Mouse (Mus musculus): Measurements from ENCODE around the gene Morc2a. TPM values are rescaled to one million over a fixed set of nuclear protein-coding genes. Genes with fewer than 3 reads are reported as not detected.
A peak's percentile ranks its signal among the peaks of the same experiment; 100 is the strongest.

Gene Morc2a
- polyA plus RNA-seq, 1 experiment, result 28.2 TPM

DNA sequence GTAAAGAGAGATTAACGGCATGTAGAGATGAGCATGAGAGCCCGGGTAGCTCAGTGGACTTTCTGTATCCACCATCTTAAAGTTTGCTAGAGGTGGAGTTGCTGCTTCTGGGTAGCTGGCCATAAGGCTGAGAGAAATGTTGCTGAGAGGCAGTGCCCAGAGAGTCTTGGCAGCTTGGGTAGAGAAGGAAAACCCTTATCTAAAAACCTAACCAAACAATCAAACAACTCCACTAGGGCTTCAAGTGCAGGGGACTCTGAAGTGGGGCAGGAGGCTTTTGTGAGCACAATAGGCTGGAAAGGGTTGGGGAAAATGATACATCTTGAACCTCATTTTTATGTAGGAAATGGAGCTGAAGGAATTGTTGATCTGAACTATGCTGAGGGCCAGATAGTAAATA, 37.3 kb downstream of the Morc2a start:
- Histone ChIP-seq H3K27me3 (ENCODE audit: control insufficient read depth, insufficient read depth, insufficient read length) (no peaks in the 10 kb centered on the region), H3K4me3 (no peak overlapping the region), H3K79me2 (ENCODE audit: control insufficient read depth, insufficient read depth) (no peaks in the 10 kb centered on the region), H3K4me2 (ENCODE audit: low read depth) (no peak overlapping the region), H3K36me3 (ENCODE audit: control insufficient read depth, insufficient read depth) (peaks cover 94% of the 10 kb centered on the region), H3ac (ENCODE audit: control insufficient read depth, insufficient read length) (no peak overlapping the region)
- no peak for TF ChIP-seq MAX (IDR thresholded peaks at IDR 0.05; ENCODE audit: low read depth)
- TF ChIP-seq POLR2AphosphoS2 (IDR thresholded peaks at IDR 0.05; ENCODE audit: insufficient read length, low read depth), result no peak
- no peak for TF ChIP-seq SRF (IDR thresholded peaks at IDR 0.05; ENCODE audit: control insufficient read depth, insufficient read length, low read depth)
- no peak for TF ChIP-seq TCF12 (IDR thresholded peaks at IDR 0.05; ENCODE audit: insufficient read depth, poor library complexity, severe bottlenecking)
- no peak for TF ChIP-seq E2F4 (IDR thresholded peaks at IDR 0.05; ENCODE audit: insufficient read depth)
- no peak for TF ChIP-seq MYOG (IDR thresholded peaks at IDR 0.05; ENCODE audit: control insufficient read depth in 1 of 3, insufficient read depth in 1 of 3, insufficient read length in 2 of 3, low read depth in 2 of 3)
- TF ChIP-seq MYOD1 (IDR thresholded peaks at IDR 0.05; ENCODE audit: control insufficient read depth in 1 of 3, insufficient read length in 2 of 3, low read depth in 2 of 3), result no peak
- no peak for TF ChIP-seq POLR2A (IDR thresholded peaks at IDR 0.05; ENCODE audit: insufficient read length, low read depth)
- TF ChIP-seq CEBPB (IDR thresholded peaks at IDR 0.05; ENCODE audit: insufficient read depth, poor library complexity, severe bottlenecking), result no peak
- no peak for TF ChIP-seq USF1 (IDR thresholded peaks at IDR 0.05; ENCODE audit: low read depth)
- TF ChIP-seq TCF3 (IDR thresholded peaks at IDR 0.05; ENCODE audit: insufficient read length, low read depth), result no peak
- TF ChIP-seq REST (IDR thresholded peaks at IDR 0.05; ENCODE audit: insufficient read depth, insufficient read length), result no peak

DNA sequence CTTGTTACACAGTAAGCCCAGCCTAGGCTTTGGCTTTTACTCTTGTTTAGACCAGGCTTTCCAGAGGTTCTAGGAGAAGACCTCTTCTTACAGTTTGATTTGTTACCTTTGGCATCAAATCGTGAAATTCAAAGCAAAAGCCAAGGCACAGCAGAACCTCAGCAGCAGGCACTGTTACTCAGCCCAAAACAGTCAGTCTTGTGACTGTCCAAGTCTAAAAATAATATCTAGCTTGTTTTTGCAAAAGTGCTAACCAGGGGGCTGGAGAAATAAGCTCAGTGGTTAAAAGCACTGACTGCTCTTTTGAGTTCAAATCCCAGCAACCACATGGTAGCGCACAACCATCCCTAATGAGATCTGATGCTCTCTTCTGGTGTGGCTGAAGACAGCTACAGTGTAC, 37.9 kb downstream of the Morc2a start:
- no peak overlapping the region for H3K4me3 ChIP-seq
- H3K4me2 ChIP-seq (ENCODE audit: low read depth), result no peak overlapping the region
- H3K36me3 ChIP-seq (ENCODE audit: control insufficient read depth, insufficient read depth), result peaks cover 89% of the 10 kb centered on the region
- H3K27me3 ChIP-seq (ENCODE audit: control insufficient read depth, insufficient read depth, insufficient read length), result no peaks in the 10 kb centered on the region
- H3K79me2 ChIP-seq (ENCODE audit: control insufficient read depth, insufficient read depth), result no peaks in the 10 kb centered on the region
- TF ChIP-seq TCF12 (IDR thresholded peaks at IDR 0.05; ENCODE audit: insufficient read depth, poor library complexity, severe bottlenecking), result no peak
- no peak for TF ChIP-seq MYOD1 (IDR thresholded peaks at IDR 0.05; ENCODE audit: control insufficient read depth in 1 of 3, insufficient read length in 2 of 3, low read depth in 2 of 3)
- TF ChIP-seq SRF (IDR thresholded peaks at IDR 0.05; ENCODE audit: control insufficient read depth, insufficient read length, low read depth), result no peak
- no peak for TF ChIP-seq USF1 (IDR thresholded peaks at IDR 0.05; ENCODE audit: low read depth)
- TF ChIP-seq TCF3 (IDR thresholded peaks at IDR 0.05; ENCODE audit: insufficient read length, low read depth), result no peak
- no peak for TF ChIP-seq MAX (IDR thresholded peaks at IDR 0.05; ENCODE audit: low read depth)
- TF ChIP-seq POLR2AphosphoS2 (IDR thresholded peaks at IDR 0.05; ENCODE audit: insufficient read length, low read depth), result no peak
- TF ChIP-seq MYOG (IDR thresholded peaks at IDR 0.05; ENCODE audit: control insufficient read depth in 1 of 3, insufficient read depth in 1 of 3, insufficient read length in 2 of 3, low read depth in 2 of 3), result no peak
- no peak for TF ChIP-seq E2F4 (IDR thresholded peaks at IDR 0.05; ENCODE audit: insufficient read depth)
- no peak overlapping the region for H3ac ChIP-seq (ENCODE audit: control insufficient read depth, insufficient read length)

DNA sequence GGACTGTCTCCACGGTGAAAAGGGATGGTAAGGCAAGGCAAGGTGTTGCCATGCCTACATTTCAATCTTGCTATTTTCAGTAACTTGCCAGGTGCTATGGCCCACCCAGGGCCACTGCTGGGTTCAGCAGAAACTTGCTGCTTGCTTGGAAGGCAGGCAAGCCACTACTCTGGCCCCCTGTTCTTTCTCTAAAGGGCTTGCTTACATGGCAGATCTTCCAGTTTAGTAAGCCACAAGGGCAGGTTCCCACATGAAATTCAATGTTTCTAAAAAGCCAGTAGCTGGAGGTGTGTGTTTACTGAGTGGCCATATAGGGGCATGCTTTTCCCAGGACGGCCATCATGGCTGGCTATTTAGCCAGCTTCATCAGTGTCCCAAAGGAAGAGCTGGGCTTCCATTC, 42.8 kb downstream of the Morc2a start:
- Histone ChIP-seq H3K36me3 (ENCODE audit: control insufficient read depth, insufficient read depth) (peaks cover 43% of the 10 kb centered on the region), H3K79me2 (ENCODE audit: control insufficient read depth, insufficient read depth) (no peaks in the 10 kb centered on the region), H3ac (ENCODE audit: control insufficient read depth, insufficient read length) (no peak overlapping the region), H3K4me3 (no peak overlapping the region), H3K4me2 (ENCODE audit: low read depth) (no peak overlapping the region), H3K27me3 (ENCODE audit: control insufficient read depth, insufficient read depth, insufficient read length) (no peaks in the 10 kb centered on the region)
- TF ChIP-seq MYOG (IDR thresholded peaks at IDR 0.05; ENCODE audit: control insufficient read depth in 1 of 3, insufficient read depth in 1 of 3, insufficient read length in 2 of 3, low read depth in 2 of 3) (no peak), SRF (IDR thresholded peaks at IDR 0.05; ENCODE audit: control insufficient read depth, insufficient read length, low read depth) (no peak), POLR2AphosphoS2 (IDR thresholded peaks at IDR 0.05; ENCODE audit: insufficient read length, low read depth) (peak; percentile 46), E2F4 (IDR thresholded peaks at IDR 0.05; ENCODE audit: insufficient read depth) (no peak)

DNA sequence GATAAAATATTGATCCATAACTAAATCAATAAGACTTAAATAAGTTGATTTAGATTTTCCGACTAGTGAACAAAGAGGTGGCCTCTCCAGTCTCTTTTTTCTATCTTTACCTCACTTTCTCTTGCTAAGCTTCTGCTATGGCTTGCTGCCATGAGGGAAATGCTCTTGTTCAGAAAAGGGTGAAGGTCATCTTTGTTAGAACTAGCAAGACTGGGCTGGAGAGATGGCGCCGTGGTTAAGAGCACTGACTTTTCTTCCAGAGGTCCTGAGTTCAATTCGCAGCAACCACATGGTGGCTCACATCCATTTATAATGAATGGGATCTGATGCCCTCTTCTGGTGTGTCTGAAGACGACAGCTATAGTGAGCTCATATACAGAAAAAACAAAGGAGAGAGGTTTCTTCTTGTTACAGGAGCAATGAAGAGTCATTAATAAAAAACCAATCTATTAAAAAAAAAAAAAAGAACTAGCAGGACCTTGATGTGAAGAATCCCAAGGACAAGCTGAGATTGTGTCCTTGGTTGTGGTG, 47.2 kb downstream of the Morc2a start:
- TF ChIP-seq MYOG (IDR thresholded peaks at IDR 0.05; ENCODE audit: control insufficient read depth in 1 of 3, insufficient read depth in 1 of 3, insufficient read length in 2 of 3, low read depth in 2 of 3), result no peak
- no peak for TF ChIP-seq POLR2AphosphoS2 (IDR thresholded peaks at IDR 0.05; ENCODE audit: insufficient read length, low read depth)
- TF ChIP-seq MYOD1 (IDR thresholded peaks at IDR 0.05; ENCODE audit: control insufficient read depth in 1 of 3, insufficient read length in 2 of 3, low read depth in 2 of 3), result no peak
- no peak for TF ChIP-seq TCF12 (IDR thresholded peaks at IDR 0.05; ENCODE audit: insufficient read depth, poor library complexity, severe bottlenecking)
- no peak for TF ChIP-seq USF1 (IDR thresholded peaks at IDR 0.05; ENCODE audit: low read depth)
- no peak for TF ChIP-seq E2F4 (IDR thresholded peaks at IDR 0.05; ENCODE audit: insufficient read depth)
- no peak for TF ChIP-seq POLR2A (IDR thresholded peaks at IDR 0.05; ENCODE audit: insufficient read length, low read depth)
- no peak for TF ChIP-seq SRF (IDR thresholded peaks at IDR 0.05; ENCODE audit: control insufficient read depth, insufficient read length, low read depth)
- no peak for TF ChIP-seq TCF3 (IDR thresholded peaks at IDR 0.05; ENCODE audit: insufficient read length, low read depth)
- no peak for TF ChIP-seq REST (IDR thresholded peaks at IDR 0.05; ENCODE audit: insufficient read depth, insufficient read length)
- TF ChIP-seq CEBPB (IDR thresholded peaks at IDR 0.05; ENCODE audit: insufficient read depth, poor library complexity, severe bottlenecking), result no peak
- no peak for TF ChIP-seq MAX (IDR thresholded peaks at IDR 0.05; ENCODE audit: low read depth)
- Histone ChIP-seq H3ac (ENCODE audit: control insufficient read depth, insufficient read length) (no peak overlapping the region), H3K4me3 (no peak overlapping the region)

DNA sequence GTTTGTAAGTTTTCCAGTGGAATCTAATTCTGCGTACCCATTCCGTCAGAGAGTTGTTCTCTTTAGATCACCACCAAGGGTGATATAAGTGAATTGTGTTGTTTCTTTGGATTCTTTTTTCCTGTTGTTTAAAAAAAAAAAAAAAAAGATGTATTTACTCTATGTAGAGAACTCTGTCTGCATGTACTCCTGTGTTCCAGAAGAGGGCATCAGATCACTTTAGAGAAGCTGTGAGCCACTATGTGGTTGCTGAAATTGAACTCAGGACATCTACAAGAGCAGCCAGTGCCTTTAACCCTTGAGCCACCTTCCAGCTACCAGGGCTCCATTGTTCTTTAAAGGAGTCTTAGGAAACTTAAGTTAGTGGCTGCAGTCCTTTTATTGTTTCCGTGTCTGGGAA, 48.5 kb downstream of the Morc2a start:
- no peak overlapping the region for H3K4me3 ChIP-seq
- no peak overlapping the region for H3ac ChIP-seq (ENCODE audit: control insufficient read depth, insufficient read length)
- no peak overlapping the region for H3K4me2 ChIP-seq (ENCODE audit: low read depth)
- no peaks in the 10 kb centered on the region for H3K36me3 ChIP-seq (ENCODE audit: control insufficient read depth, insufficient read depth)
- TF ChIP-seq TCF12 (IDR thresholded peaks at IDR 0.05; ENCODE audit: insufficient read depth, poor library complexity, severe bottlenecking) (no peak), POLR2AphosphoS2 (IDR thresholded peaks at IDR 0.05; ENCODE audit: insufficient read length, low read depth) (no peak), MYOD1 (IDR thresholded peaks at IDR 0.05; ENCODE audit: control insufficient read depth in 1 of 3, insufficient read length in 2 of 3, low read depth in 2 of 3) (no peak), MAX (IDR thresholded peaks at IDR 0.05; ENCODE audit: low read depth) (no peak), POLR2A (IDR thresholded peaks at IDR 0.05; ENCODE audit: insufficient read length, low read depth) (no peak), TCF3 (IDR thresholded peaks at IDR 0.05; ENCODE audit: insufficient read length, low read depth) (no peak), SRF (IDR thresholded peaks at IDR 0.05; ENCODE audit: control insufficient read depth, insufficient read length, low read depth) (no peak), USF1 (IDR thresholded peaks at IDR 0.05; ENCODE audit: low read depth) (no peak), REST (IDR thresholded peaks at IDR 0.05; ENCODE audit: insufficient read depth, insufficient read length) (no peak), MYOG (IDR thresholded peaks at IDR 0.05; ENCODE audit: control insufficient read depth in 1 of 3, insufficient read depth in 1 of 3, insufficient read length in 2 of 3, low read depth in 2 of 3) (no peak), E2F4 (IDR thresholded peaks at IDR 0.05; ENCODE audit: insufficient read depth) (no peak), CEBPB (IDR thresholded peaks at IDR 0.05; ENCODE audit: insufficient read depth, poor library complexity, severe bottlenecking) (no peak)
- H3K27me3 ChIP-seq (ENCODE audit: control insufficient read depth, insufficient read depth, insufficient read length), result no peaks in the 10 kb centered on the region
- no peaks in the 10 kb centered on the region for H3K79me2 ChIP-seq (ENCODE audit: control insufficient read depth, insufficient read depth)

More for the DNA sequence above, 47.2 kb downstream of the Morc2a start:
- Histone ChIP-seq H3K79me2 (ENCODE audit: control insufficient read depth, insufficient read depth) (no peaks in the 10 kb centered on the region), H3K27me3 (ENCODE audit: control insufficient read depth, insufficient read depth, insufficient read length) (no peaks in the 10 kb centered on the region), H3K4me2 (ENCODE audit: low read depth) (no peak overlapping the region), H3K36me3 (ENCODE audit: control insufficient read depth, insufficient read depth) (peaks cover 2% of the 10 kb centered on the region)

Measured in myocyte (in vitro differentiated cells).